Mouse (Mus musculus): ENCODE measurements around the gene Ypel4. TPM values are rescaled to one million over a fixed set of nuclear protein-coding genes. Genes with fewer than 3 reads are reported as not detected.

The Ypel4 gene
- total RNA-seq, 1 experiment from 2014 or later, result not detected

GRCm38 (mm10) chr2:84750115-84750514 lies 16.3 kb downstream of the Ypel4 start:
- ATAC-seq (replicated peaks; ENCODE audit: insufficient number of reproducible peaks, low FRiP score, low TSS enrichment, poor library complexity, severe bottlenecking), result no peak

DNA sequence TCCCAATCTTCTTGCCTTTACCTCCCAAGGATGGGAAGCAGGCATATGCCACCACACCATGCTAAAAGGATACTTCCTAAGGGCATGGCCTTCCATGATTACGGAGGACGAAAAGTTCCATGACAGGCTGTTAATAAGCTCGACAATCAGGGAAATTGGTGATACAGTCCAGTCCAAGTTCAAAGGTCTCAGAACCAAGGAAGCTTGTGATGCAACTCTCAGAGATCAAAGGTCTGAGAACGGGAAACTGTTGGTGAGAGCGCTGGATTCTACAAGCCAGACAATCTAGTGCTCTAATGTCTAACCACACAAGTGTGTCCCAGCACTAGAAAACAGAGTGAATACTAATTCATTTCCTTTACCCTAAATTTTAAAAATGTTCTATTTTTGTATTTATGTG lies 22.4 kb downstream of the Ypel4 start:
- no peak for ATAC-seq (replicated peaks; ENCODE audit: insufficient number of reproducible peaks, low FRiP score, low TSS enrichment, poor library complexity, severe bottlenecking)

DNA sequence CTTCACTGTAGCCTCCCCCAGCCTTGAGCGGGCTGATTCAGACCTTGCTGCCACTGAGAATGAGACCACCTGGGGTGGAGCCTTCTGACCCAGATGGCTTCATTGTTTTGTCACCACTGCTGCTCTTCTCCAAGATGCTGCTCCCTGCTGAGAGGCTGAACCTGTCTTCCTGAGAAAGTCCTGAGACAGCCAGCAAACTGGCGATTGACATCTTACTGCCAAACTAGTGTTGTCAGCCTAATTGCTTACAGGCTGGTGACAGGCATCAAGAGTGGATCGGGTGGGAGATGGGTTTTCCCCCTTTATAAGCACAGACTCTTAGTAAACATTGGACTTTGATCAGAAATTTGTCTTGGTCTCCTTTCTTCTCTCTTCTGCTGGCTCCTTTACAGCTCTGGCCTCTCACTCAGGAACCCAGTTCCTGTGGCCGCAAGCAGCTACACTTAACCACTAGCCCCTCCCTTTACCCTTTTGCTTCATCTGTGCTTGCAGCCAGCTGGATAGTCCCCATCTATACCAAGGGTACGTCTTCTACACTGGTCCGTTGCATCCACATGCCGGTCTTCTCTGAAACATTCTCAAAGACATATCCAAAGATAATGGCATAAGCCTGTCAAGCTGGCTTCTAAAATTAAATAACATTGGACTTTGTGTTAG lies 23.3 kb downstream of the Ypel4 start:
- no peak for ATAC-seq (replicated peaks; ENCODE audit: insufficient number of reproducible peaks, low FRiP score, low TSS enrichment, poor library complexity, severe bottlenecking)

GRCm38 (mm10) chr2:84758542-84759127 lies 24.8 kb downstream of the Ypel4 start:
- ATAC-seq (replicated peaks; ENCODE audit: insufficient number of reproducible peaks, low FRiP score, low TSS enrichment, poor library complexity, severe bottlenecking), result no peak

DNA sequence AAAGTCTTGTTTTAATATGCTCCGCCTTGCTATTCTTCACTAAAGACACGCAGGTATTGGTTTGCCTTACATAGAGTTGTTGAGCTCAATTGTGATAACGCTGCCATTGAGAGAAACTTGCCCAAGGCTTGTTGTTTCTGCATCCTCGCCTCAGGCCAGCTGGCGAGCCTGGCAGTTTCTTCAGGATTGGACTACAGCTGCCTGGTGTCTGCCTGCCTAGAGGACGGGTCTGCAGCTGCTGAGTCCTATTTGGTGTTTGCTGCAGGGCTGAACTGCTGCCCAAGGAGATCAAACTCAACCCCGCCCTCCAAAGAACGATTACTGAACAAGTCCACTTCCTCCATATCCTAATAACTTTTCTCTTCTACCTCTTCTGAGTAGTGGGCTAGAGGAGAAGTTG lies 26.9 kb downstream of the Ypel4 start:
- ATAC-seq (replicated peaks; ENCODE audit: insufficient number of reproducible peaks, low FRiP score, low TSS enrichment, poor library complexity, severe bottlenecking), result no peak

GRCm38 (mm10) chr2:84761309-84761708 lies 27.5 kb downstream of the Ypel4 start:
- ATAC-seq (replicated peaks; ENCODE audit: insufficient number of reproducible peaks, low FRiP score, low TSS enrichment, poor library complexity, severe bottlenecking), result no peak

DNA sequence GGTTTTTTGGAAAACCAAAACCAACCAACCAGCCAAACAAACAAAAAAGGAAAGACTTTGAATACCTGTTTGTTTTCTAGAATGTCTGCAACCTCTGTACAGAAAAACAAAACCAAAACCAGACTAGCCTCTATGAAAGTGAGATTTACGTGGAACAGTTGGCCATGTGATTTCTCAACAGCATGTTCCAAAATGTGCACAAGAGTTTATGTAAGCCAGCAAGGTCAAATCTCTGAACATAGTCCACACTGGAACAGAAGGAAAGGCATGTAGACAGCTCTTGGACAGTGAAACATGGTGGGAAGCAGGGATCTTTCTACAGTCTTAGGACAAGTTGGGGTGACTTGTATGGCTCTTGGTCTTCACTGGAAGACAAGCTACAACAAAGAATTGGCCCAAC lies 28.0 kb downstream of the Ypel4 start:
- no peak for ATAC-seq (replicated peaks; ENCODE audit: insufficient number of reproducible peaks, low FRiP score, low TSS enrichment, poor library complexity, severe bottlenecking)

DNA sequence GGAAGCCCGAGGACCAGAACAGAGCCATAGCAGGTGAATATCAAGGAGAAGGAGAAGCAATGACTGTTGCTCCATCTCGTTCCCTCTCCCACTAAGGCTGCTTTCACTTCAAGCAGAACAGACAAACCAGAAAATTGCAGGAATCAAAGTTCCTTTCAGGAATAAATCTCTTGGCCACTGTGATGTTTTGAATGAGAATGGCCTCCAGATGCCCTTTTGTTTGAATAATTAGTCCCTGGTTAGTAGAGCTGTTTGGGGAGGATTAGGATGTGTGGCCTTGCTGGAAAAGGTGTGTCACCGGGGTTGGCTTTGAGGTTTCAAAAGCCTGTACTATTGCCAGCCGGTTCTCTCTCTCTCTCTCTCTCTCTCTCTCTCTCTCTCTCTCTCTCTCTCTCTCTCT lies 28.4 kb downstream of the Ypel4 start:
- ATAC-seq (replicated peaks; ENCODE audit: insufficient number of reproducible peaks, low FRiP score, low TSS enrichment, poor library complexity, severe bottlenecking), result no peak

- ATAC-seq (replicated peaks; ENCODE audit: insufficient number of reproducible peaks, low FRiP score, low TSS enrichment, poor library complexity, severe bottlenecking), result no peak
Observed at GRCm38 (mm10) chr2:84762818-84763217, 29.0 kb downstream of the Ypel4 start.

- ATAC-seq (replicated peaks; ENCODE audit: insufficient number of reproducible peaks, low FRiP score, low TSS enrichment, poor library complexity, severe bottlenecking), result no peak
Observed at GRCm38 (mm10) chr2:84770501-84770900, 36.6 kb downstream of the Ypel4 start.

GRCm38 (mm10) chr2:84772454-84772853 lies 38.6 kb downstream of the Ypel4 start:
- ATAC-seq (replicated peaks; ENCODE audit: insufficient number of reproducible peaks, low FRiP score, low TSS enrichment, poor library complexity, severe bottlenecking), result no peak

DNA sequence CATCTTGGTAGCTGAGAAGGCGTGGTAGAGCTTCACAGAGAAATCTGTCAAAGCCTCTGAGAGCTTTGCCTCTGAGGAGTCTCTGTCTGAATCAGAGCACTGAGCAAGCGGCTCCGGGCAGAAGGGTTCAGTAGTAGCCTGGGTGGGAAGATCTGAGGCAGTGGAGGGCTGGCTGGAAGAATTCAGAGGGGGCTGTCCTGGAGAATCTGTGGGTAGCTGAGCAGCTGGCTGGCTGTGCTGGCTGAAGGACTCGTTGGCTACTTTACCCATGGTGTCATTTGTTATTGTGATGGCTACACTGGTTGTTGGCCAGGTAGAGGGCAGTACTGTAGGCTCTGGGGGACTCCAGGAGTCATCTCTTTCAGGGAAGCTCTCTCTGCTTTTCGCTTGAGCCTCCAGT lies 39.3 kb downstream of the Ypel4 start:
- no peak for ATAC-seq (replicated peaks; ENCODE audit: insufficient number of reproducible peaks, low FRiP score, low TSS enrichment, poor library complexity, severe bottlenecking)

GRCm38 (mm10) chr2:84774751-84775150 lies 40.9 kb downstream of the Ypel4 start:
- no peak for ATAC-seq (replicated peaks; ENCODE audit: insufficient number of reproducible peaks, low FRiP score, low TSS enrichment, poor library complexity, severe bottlenecking)

- no peak for ATAC-seq (replicated peaks; ENCODE audit: insufficient number of reproducible peaks, low FRiP score, low TSS enrichment, poor library complexity, severe bottlenecking)
Observed at GRCm38 (mm10) chr2:84775241-84775640, 41.4 kb downstream of the Ypel4 start, which contains the start of gene Serping1. TSS of gene Serping1 (minus strand) at chr2:84775444.

- no peak for ATAC-seq (replicated peaks; ENCODE audit: insufficient number of reproducible peaks, low FRiP score, low TSS enrichment, poor library complexity, severe bottlenecking)
Observed at GRCm38 (mm10) chr2:84775665-84776064, 41.8 kb downstream of the Ypel4 start.

DNA sequence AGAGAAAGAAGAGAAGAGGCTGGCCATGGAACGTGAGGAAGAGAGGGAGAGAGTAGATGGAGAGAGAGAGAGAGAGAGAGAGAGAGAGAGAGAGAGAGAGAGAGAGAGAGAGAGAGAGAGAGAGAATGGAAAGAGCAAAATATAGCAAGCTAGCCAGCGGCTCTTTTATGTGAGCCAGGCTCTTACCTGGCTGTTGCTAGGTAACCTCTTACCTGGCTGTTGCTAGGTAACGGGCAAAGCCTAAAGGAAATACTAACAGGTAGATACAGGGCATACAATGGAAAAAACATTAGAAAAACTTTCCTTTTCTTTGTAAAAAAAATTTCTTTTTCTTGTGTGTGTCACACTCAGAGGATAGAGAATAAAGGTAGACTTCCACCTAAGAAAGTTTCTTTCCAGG lies 43.8 kb downstream of the Ypel4 start:
- ATAC-seq (replicated peaks; ENCODE audit: insufficient number of reproducible peaks, low FRiP score, low TSS enrichment, poor library complexity, severe bottlenecking), result no peak

- peak; percentile 53 for ATAC-seq (replicated peaks; ENCODE audit: insufficient number of reproducible peaks, low FRiP score, low TSS enrichment, poor library complexity, severe bottlenecking)
Observed at GRCm38 (mm10) chr2:84779210-84779609, 45.4 kb downstream of the Ypel4 start.

DNA sequence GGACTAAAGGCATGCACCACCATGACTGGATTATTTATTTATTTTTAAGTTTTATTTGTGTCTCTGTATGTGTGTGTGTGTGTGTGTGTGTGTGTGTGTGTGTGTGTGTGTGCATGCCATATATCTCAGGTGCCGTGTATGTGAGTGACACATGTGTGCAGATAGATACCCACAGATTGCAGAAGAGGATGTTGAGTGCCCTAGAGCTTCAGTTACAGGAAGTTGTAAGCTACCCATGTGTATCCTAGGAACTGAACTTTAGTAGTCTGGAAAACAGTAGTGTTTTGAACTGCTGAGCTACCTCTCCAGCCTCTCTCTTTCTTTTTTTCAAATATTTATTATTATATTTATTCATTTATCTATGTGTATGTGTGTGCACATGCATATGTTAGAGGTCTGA lies 49.5 kb downstream of the Ypel4 start:
- ATAC-seq (replicated peaks; ENCODE audit: insufficient number of reproducible peaks, low FRiP score, low TSS enrichment, poor library complexity, severe bottlenecking), result no peak

DNA sequence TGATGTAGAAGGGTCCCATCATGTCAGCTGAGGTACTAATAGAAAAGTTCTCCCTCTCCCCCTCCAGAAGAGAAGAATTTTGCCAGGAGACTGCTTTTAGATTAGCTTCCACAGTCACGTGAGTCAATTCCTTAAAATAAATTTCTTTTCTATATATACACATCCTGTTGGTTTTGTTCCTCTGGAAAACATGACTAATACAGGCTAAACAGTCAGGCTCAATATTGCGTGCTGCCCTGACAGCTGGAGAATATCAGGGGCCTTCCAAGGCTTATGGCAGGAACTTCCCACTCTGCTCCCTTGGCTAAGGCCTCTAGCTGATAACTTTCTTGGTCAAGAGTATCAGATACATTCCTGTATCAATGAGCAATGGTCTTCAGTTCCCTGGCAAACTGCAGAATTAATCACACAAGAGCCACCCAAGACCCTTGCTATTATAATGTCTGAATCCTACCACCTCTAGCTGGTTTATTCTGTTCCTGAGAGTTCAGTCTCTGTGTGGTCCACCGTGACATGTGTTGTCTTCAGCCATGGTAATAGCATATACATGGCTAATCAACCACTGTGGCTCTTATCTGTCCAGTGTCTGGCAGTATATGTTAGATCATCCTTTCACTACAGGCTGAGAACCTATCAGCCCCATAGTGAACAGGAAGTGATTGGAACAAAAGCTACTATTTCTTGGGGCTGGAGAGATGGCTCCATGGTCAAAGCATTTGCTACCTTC lies 50.1 kb downstream of the Ypel4 start:
- no peak for ATAC-seq (replicated peaks; ENCODE audit: insufficient number of reproducible peaks, low FRiP score, low TSS enrichment, poor library complexity, severe bottlenecking)

Data from monocyte, adult 5-6 weeks (primary cell).